ENCODE assay signal across 17 mouse cellular contexts in genomic region chr4:45482271-45482670, GRCm38 (mm10). TPM values are rescaled to one million over a fixed set of nuclear protein-coding genes. Genes with fewer than 3 reads are reported as not detected.
DNase-seq lines count a peak whose midpoint lies in the region; ATAC-seq and TF ChIP-seq lines count a peak whose summit lies in the region.
"Had no signal": no experiment of that assay in that cellular context is flagged by ENCODE, and none has a peak within 500 bp of the region (broad histone marks: within the 10 kb centered on the region; RNA-seq: fewer than 3 reads in every experiment).

No protein-coding gene starts in this region.

- no peak for DNase-seq in gastrocnemius, adult 2 months
- DNase-seq in gastrocnemius, postnatal 10 days: no peak
- DNase-seq in urinary bladder, postnatal 36 days (ENCODE audit: low spot score in 2 of 2): peak; percentile 69 to 78
- DNase-seq in urinary bladder, postnatal 10 days (ENCODE audit: low spot score): no peak
- DNase-seq in B cell, adult 2 months: no peak
- DNase-seq: cerebellum, postnatal 14 days; gastrocnemius, postnatal 36 days; right cerebral cortex, postnatal 25 days had no signal

- no peak overlapping the region for H3K4me3 ChIP-seq in gastrocnemius, adult 2 months
- H3K4me3 ChIP-seq in intestine, postnatal 0 days (ENCODE audit: low read depth, low read length): no peak overlapping the region
- H3K4me3 ChIP-seq in intestine, embryonic 16.5 days (ENCODE audit: low read length): no peak overlapping the region
- H3K4me3 ChIP-seq: hindbrain, embryonic 13.5 days; intestine, embryonic 15.5 days; megakaryocyte, embryonic 14.5 days; neural tube, embryonic 13.5 days had no signal

- no peaks in the 10 kb centered on the region for H3K27me3 ChIP-seq in intestine, postnatal 0 days (replicated peaks; ENCODE audit: control insufficient read depth, insufficient read depth, low read length)
- H3K27me3 ChIP-seq in intestine, embryonic 16.5 days (replicated peaks; ENCODE audit: control insufficient read depth, insufficient read depth, low read length): no peaks in the 10 kb centered on the region
- H3K27me3 ChIP-seq: intestine, embryonic 15.5 days; megakaryocyte, embryonic 14.5 days; neural tube, embryonic 13.5 days; Patski had no signal

- no peak overlapping the region for H3K4me2 ChIP-seq in intestine, postnatal 0 days (replicated peaks; ENCODE audit: low read depth)
- no peak overlapping the region for H3K4me2 ChIP-seq in intestine, embryonic 16.5 days (ENCODE audit: low read depth, low read length)
- H3K4me2 ChIP-seq: hindbrain, embryonic 13.5 days; intestine, embryonic 15.5 days; neural tube, embryonic 13.5 days had no signal

- H3K4me1 ChIP-seq in intestine, postnatal 0 days (replicated peaks; ENCODE audit: control insufficient read depth, insufficient read depth, low read length): peaks cover 28% of the 10 kb centered on the region; the same call in 1 of the 2 replicates
- peaks cover 58% of the 10 kb centered on the region for H3K4me1 ChIP-seq in intestine, embryonic 16.5 days (ENCODE audit: control insufficient read depth, insufficient read depth, low read length)

- H3K9ac ChIP-seq in intestine, postnatal 0 days (ENCODE audit: low read depth, low read length): no peak overlapping the region
- H3K9ac ChIP-seq in intestine, embryonic 16.5 days (ENCODE audit: low read depth, low read length): no peak overlapping the region
- H3K9ac ChIP-seq: hindbrain, embryonic 13.5 days; intestine, embryonic 15.5 days; neural tube, embryonic 13.5 days had no signal

- peak overlapping the region; percentile 50 for H3K27ac ChIP-seq in gastrocnemius, adult 2 months
- H3K27ac ChIP-seq in intestine, postnatal 0 days (ENCODE audit: low read depth, low read length): peak overlapping the region; percentile 46
- no peak overlapping the region for H3K27ac ChIP-seq in intestine, embryonic 16.5 days (ENCODE audit: low read length)
- H3K27ac ChIP-seq: hindbrain, embryonic 13.5 days; neural tube, embryonic 13.5 days had no signal

- no peak for ATAC-seq in intestine, postnatal 0 days
- ATAC-seq in intestine, embryonic 16.5 days: no peak
- ATAC-seq in megakaryocyte-erythroid progenitor cell, adult 5-6 weeks (replicated peaks; ENCODE audit: low FRiP score, low TSS enrichment, poor library complexity, severe bottlenecking): no peak
- ATAC-seq: intestine, embryonic 15.5 days; lung, postnatal 0 days; Patski had no signal

- no peak for TF ChIP-seq CTCF in gastrocnemius, adult 2 months (IDR thresholded peaks at IDR 0.05)
- TF ChIP-seq CTCF in intestine, postnatal 0 days (IDR thresholded peaks at IDR 0.05; ENCODE audit: low read depth): no peak

- no peaks in the 10 kb centered on the region for H3K9me3 ChIP-seq in intestine, postnatal 0 days (ENCODE audit: control insufficient read depth)
- no peaks in the 10 kb centered on the region for H3K9me3 ChIP-seq in intestine, embryonic 16.5 days (ENCODE audit: control insufficient read depth, low read length)
- H3K9me3 ChIP-seq: hindbrain, embryonic 13.5 days; intestine, embryonic 15.5 days; megakaryocyte, embryonic 14.5 days; neural tube, embryonic 13.5 days had no signal

- H3K36me3 ChIP-seq in intestine, postnatal 0 days (ENCODE audit: control insufficient read depth, insufficient read depth): no peaks in the 10 kb centered on the region
- no peaks in the 10 kb centered on the region for H3K36me3 ChIP-seq in intestine, embryonic 16.5 days (ENCODE audit: control insufficient read depth, insufficient read depth, low read length)
- H3K36me3 ChIP-seq: intestine, embryonic 15.5 days; neural tube, embryonic 13.5 days had no signal

- 53% methylated on average over 13 of the region's 13 CpGs for WGBS in intestine, postnatal 0 days
- 68% methylated on average over 13 of the region's 13 CpGs for WGBS in intestine, embryonic 16.5 days

- intact Hi-C loops in gastrocnemius, adult 2 months (cut with DNase I): no loop called here

RNA-seq across cellular contexts. Expression of gene Shb, which starts 50.0 kb away (rescaled TPM):
- 10 to 100 TPM in 1 of 2 experiments, 1 to 10 TPM in 1; 6.5 to 10.0 TPM for total RNA-seq in gastrocnemius, adult 2 months (2021)
- total RNA-seq in gastrocnemius, postnatal 10 days (2021): 10 to 100 TPM in 1 of 2 experiments, 1 to 10 TPM in 1; 9.3 to 12.5 TPM
- 7.2 and 7.5 TPM in 2 replicates for polyA plus RNA-seq in intestine, postnatal 0 days (2015; fragmentation: Nextera tagmentation; extraction: Ambion mirVana)
- 1.5 and 2.7 TPM in 2 replicates for polyA plus RNA-seq in intestine, embryonic 16.5 days (2015; fragmentation: Nextera tagmentation; extraction: Ambion mirVana)
- total RNA-seq in megakaryocyte-erythroid progenitor cell, adult 5-6 weeks (2014; fragmentation: Nextera tagmentation): 3.3 and 7.8 TPM in 2 replicates
- 0.50 and 8.9 TPM in 2 replicates for total RNA-seq in megakaryocyte-erythroid progenitor cell, adult 5-6 weeks (2017)

Comparison
In these comparisons a context has a peak if more than half of its experiments do, and no peak if none do; other contexts are left out.
1. DNase-seq: peak in urinary bladder, postnatal 36 days (2 of 2); none in gastrocnemius, adult 2 months (single experiment), gastrocnemius, postnatal 10 days (single experiment), urinary bladder, postnatal 10 days (single experiment) and B cell, adult 2 months (0 of 2).